Mouse (Mus musculus) T-helper 17 cell (primary cell): ENCODE data around the gene Rsph3a.
"Not testable (repeated sequence)": the region's sequence is repeated elsewhere in the genome, so short reads cannot be mapped to it uniquely, and the experiment has no call there.

ENCODE experiments used
- in situ Hi-C, 2 experiments: fragments of 300-600 bp; cut with MboI, MseI; formaldehyde crosslinking; loops; 1 replicate in 1 of 2; 2 replicates in 1 of 2; pipeline ENCODE4 v1.15.1; 2025; ENCODE audit warnings: high pct_unique_total_duplicates in 2 of 2

Gene Rsph3a

DNA sequence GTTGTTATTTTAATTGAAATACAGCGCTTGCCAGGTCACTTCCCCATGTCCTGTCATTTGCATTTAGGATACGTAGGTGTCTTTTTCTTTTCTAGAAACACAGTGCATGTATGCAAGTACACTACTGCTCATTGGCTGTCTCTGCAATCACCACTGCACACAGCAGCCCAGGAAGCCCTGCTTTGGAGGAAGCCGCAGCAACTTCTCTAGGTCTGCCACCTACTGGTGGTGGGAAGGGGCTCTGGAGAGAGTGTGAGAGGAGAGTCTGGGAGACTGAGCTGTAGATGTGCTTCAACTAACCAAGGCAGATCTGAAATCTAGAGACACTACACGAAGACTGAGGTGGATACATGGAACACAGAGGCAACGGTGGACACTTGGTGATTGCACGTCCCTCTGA is 77.3 kb downstream of the Rsph3a start:
- in situ Hi-C loops = loop anchor here in 1 of 2 experiments (25.0 kb wide), 2 partner anchors 460 to 760 kb away; no protein-coding TSS in a partner anchor

DNA sequence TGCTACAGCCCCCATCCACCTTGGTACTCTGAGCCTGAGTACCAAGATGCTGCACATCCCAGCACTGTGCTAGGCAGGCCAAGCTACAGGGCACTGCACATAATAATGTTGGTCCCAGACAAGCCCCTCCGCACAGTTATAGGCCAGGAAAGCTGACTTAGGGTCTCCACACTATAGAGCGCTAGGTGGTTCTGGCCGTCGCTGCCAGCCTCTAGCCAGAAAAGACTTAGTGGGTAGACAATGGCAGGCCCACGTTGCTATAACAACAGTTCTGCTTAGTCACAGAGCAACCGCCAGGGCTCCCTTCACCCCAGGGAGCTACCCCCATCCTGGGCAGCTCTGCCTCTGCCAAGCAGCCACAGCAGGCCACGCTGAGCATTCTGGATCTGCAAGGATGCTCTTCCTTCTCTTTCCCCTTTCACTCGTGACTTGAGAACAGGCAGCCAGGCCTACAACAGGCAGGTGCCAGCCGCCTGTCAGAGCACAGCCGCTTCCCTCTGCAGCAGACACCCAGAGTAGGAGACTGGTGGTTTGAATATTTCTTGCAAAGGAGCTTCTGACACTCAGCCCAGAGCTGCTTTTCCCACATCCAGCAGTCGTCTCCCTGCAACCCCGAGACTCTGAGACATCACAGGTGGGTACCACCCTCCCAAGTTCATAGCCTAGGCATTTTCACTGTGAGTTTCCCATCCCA is 82.2 kb downstream of the Rsph3a start:
- in situ Hi-C loops = not testable (repeated sequence)
